Mouse (Mus musculus) cerebellum, postnatal 14 days (tissue): ENCODE results near the gene Zbtb25.

Source experiments
- DNase-seq, 2 experiments: peaks; one replicate each; pipeline ENCODE4 v3.0.0; 2021; ENCODE audit warnings: mixed read lengths in 2 of 2

Gene Zbtb25

DNA sequence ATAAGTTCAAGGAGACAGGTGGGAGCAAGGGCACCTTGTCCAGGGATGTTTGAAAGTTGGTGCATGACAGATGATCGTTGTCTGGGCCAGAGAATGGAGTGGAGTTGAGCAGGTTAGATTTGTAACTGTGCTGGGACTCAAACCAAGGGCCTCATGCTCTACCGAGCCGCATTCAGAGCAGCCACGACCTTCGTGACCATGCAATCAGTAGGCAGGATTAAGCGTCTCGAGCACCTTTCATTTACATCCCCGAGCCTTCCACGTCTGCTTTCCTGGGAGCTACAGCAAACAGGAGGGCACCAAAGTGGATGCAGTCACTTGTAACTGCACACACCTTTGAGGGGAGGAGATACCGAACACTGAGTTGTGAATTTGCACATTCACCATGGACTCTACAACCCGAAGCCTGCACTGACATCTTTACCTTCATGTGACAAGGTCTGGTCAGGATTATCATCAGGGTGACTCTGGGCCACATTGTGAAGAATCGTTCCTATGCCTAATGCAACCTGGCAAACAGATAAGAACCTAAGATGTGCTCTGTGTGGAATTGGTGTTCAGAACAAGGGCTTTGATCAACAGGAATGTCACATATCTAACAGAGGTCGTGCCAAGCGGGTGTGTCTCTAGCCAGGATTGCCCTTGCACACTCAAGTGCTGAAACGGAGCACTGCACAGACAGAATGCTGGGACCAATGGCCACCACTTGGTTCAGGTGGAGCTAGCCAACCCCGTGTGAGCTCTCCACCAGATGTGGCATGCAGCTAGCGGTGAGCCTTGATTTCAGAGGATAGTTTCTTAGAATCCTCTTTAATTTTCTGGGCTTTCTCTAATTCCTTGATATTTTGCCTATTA, 33.1 kb downstream of the Zbtb25 start:
- no peak for DNase-seq

DNA sequence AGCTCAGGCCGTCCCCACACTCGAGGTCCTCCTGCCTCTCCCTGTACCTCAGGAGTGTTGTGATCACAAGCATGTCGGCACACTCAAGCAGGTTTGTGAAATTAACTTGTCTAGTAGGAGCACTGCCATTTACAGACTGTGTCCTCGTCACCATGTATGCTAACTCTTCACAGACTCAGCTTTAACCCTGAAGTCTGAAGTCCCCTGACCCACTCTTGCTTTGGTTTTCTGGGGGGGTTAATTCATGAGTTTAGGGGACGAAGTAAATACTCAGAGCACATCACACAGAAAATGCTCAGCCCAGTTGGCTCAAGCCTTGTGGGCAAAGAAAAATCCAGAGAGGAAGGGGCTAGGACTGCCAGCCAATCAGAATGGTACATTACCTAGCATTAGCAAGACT, 33.8 kb downstream of the Zbtb25 start:
- DNase-seq: no peak

DNA sequence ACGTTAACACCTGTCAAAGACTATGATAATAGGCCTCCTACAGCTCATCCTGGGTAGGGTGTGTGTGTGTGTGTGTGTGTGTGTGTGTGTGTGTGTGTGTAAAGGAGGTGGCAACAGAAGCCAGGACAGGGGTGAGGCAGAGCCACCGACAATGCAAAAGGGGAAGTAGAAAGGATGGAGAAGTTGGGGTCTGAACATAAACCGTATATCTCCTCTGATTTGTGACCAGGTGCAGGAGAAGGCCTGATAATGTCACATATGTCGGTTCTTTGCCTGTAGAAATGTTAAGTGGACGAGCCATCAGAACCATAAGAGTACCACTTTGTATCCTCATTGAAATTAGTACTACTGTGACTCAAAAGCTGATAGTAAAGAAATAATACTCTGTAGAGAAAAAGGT, 35.7 kb downstream of the Zbtb25 start:
- DNase-seq: no peak

DNA sequence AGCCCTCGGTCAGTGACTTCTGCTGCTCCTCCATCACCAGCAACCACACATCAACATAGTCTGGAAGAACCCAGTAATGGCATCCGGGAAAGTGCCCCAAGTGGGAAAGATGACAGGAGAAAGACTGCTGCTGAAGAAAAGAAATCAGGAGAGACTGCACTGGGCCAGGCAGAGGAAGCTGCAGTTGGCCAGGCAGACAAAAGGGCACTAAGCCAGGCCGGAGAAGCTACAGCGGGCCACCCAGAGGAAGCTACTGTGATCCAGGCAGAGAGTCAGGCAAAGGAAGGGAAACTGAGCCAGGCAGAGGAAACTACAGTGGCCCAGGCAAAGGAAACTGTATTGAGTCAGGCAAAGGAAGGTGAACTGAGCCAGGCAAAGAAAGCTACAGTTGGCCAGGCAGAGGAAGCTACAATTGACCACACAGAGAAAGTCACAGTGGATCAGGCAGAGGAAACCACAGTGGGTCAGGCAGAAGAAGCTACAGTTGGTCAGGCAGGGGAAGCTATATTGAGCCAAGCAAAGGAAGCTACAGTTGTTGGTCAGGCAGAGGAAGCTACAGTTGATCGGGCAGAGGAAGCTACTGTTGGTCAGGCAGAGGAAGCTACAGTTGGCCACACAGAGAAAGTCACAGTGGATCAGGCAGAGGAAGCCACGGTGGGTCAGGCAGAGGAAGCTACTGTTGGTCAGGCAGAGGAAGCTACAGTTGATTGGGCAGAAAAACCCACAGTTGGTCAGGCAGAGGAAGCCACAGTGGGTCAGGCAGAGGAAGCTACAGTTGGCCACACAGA, 40.6 kb downstream of the Zbtb25 start:
- no peak for DNase-seq

DNA sequence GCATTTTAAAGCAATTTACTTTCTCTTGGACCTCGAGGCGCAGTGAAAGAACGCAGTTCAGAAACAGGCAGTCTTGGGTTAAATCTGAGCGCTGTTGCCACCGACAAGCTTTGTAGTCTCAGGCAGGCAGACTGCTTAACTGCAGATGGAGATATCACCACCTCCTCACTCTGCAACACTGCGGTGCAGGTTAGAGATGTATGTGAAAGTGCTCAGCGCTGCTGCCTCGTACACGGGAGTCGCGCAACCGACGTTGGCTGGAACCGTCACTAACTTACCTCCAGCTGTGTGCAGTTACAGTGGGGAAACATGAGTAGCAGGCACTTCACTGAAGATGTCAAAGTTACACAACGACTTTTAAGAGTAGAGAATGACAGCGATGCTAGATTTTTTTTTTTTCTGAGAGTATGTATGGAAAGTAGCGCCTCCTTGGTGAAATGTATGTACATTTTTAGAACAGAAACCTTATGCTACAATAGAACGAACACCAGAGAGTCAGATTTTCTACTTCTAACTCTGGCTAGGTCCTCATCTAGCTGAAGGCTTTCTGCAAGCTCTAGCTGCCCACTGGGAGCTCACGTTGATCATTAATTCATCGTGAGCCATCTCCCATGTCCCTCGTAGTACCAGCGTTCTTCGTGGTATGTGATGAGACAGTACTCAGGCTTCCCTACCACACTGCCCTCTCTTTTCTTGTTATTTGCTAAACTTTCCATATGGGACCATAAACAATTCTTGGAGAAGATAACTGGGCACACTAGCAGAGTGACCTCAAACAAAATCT, 42.8 kb downstream of the Zbtb25 start:
- DNase-seq: no peak

DNA sequence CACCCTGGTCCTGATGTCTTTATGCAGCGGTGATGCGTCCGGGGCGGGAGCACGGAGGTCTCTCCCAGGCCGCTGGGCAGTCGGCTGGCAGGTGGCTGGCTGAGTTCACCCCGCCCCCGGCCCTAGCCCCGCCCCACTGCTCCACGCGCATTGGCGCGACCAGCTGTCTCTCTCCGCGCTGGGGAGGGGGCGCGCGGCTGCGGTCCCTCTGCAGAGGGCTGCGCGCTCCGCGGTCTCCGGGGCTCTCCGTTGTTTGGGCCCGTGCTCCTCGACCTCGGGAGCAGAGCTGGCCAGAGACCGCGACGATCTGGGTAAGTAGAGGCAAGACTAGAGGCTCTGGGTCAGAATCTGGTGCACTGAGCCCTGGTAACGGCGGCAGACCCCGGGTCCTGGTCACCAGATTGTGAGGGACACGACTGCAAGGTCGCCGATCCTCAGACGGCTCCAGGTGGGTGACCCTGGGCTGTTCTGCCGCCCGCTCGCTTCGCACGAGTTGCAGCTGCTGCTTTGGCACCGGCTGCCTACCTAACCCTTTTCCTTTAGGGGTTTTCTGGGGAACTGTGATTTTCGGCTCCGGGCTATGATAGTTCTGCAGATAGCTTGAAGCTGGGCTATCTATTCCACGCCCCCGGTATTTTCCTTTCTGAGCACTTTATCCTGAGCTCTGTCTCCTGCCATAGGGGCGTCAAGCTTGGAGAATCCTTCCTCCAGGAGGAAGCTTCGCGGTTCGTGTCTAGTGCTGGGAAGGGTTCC, 44.5 kb downstream of the Zbtb25 start, which contains the start of gene Akap5:
Gene Akap5, plus strand, starts transcription at position 213 of the 753 bp plus-strand sequence.
- peak; percentile 85 to 88 for DNase-seq

DNA sequence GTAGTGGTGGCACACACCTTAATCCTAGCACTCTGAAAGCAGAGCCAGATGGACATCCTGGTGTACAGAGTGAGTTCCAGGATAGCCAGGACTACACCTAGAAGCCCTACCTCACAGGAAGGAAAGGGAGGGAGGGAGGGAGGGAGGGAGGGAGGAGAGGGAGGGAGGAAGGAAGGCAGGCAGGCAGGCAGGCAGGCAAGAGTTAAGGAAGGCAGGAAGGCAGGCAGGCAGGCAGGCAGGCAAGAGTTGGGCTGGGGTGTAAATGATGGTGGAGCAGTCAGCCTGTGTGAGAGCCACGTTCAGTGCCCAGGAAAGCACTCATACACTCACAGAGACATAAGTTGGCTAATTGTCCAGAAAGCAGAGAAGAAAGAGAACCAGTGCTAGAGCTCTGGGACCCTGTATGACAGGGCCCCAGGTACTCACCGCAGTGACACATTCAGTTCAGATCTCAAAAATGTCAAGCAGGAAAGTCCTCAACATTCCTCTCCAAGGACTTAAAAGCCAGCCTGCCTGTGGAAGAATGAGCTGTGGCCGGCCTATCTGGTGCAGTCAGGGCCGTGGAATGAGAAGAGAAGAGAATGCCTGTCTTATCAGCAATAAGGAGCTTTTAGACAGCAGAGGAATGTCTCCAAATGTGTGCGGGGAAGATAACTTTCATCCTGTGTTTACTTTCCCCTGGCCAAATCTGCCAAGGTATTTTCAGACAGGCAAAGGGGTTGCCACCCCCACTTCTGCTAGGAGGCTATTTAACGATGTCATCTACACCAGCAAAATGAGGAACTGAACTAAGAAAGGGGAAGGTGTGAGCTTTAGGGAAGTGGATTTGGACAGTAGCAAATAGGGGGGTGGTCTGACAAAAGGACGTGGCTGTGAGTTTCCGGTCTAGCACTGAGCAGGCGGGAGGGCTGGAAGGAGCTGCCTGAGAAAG, 50.9 kb downstream of the Zbtb25 start:
- DNase-seq: no peak

DNA sequence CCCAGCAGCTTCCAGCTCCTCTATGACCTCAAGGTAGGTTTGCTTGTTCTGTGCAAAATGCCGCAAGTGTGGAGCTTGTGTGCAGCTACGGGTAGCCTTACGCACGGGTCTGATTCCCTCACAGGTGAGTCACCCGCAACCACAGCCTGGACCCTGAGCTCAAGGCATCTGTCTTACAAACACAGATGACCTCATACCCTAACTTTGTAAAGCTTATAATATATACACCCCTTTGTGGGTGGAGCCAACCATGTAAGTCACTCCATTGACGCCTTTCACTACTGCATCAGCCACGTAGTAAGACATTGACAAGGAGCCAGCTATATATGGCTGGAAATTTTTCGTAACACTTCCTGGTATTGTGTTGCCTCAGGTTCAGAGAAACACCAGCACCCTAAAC, 57.5 kb downstream of the Zbtb25 start:
- DNase-seq: no peak

DNA sequence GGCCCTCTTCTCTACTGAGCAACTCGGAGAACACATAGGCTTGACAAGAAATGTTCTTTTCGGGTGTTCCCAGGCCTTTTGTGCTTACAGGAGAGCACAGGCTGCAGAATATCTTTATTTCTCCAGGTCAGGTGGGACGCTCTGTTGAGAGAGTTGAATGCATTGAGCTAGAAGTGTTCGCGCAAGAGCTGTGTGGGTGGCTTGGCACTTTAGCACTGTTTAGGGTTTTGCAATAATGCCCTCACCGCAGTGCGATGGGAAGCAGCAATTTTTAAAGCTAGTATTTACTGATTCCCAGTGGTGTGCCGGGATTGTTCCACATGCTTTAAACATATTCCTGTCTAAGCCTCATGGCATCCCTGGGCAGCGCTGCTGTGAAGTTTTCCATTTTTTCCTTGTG, 58.2 kb downstream of the Zbtb25 start:
- DNase-seq: no peak

DNA sequence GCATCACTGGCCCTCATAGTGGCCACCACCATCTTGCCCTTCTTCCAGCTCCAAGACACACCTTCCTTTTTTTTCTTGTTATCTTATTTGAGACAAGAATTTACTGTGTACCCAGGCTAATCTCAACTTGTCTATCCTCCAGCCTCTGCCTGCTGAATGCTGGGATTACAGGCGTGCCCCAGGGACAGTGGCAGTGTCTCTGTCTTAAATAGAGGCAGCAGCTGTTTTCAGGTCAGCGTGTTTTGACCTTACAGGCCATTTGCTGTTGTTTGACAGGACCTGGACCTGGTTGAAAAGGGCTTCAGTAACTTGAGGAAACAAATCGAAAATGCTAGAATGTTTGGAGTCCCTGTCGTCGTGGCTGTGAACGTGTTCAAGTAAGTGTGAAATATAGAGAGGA, 58.8 kb downstream of the Zbtb25 start:
- no peak for DNase-seq

DNA sequence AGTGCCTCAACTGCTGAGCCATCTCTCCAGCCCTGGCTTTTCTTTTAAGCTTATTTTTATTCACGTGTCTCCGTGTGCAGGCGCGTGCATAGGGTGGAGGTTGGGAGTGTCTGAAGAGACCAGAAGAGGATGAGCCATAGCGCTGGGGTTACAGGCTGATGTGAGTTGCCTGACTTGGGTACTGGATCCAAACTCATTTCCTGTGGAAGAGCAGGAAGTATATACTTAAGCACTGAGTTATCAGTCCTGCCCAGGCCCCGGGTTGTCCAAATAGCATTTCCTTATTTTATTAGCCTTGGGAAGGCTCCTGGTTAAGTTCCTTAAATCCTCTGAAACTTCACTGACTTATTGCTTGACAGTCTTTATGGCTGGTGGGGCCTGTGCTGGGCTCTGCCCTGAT, 59.4 kb downstream of the Zbtb25 start:
- DNase-seq: no peak

DNA sequence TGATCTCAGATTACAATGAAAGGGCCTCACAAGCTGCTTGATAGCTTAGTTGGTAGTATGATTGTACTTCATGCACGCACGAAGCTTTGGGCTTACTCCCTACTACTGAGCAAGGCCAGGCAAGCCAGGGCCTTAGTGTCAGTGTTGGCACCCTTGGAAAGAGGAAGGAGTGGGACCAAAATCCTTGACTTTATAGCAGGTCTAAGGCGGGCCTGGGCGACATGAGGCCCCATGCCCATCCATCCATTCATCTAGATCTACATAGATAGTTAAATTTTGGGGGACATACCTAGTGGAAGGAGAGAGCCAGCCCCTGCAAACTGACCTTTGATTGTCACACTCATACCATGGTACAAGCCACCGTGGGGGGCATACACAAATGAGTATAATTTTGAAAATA, 61.0 kb downstream of the Zbtb25 start:
- no peak for DNase-seq

DNA sequence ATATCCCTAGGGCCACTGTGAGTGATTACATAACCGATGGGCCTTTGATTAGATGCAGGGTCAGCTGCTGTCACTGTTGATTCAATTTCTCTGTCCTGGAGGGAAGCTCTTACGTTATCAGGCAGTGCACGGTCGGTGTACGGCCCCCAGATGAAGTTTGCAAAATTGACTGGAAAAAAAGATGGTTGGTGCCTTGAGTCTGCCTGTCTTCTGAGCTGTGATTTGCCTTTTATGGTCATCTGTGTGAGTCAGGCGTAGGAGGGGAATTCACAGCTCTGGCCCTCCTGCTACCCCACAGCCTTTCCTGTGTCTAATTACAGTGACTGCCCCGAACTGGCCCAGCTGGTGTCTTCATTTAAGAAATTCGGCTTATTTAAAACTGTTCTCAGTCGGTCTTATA, 61.4 kb downstream of the Zbtb25 start:
- DNase-seq: no peak

DNA sequence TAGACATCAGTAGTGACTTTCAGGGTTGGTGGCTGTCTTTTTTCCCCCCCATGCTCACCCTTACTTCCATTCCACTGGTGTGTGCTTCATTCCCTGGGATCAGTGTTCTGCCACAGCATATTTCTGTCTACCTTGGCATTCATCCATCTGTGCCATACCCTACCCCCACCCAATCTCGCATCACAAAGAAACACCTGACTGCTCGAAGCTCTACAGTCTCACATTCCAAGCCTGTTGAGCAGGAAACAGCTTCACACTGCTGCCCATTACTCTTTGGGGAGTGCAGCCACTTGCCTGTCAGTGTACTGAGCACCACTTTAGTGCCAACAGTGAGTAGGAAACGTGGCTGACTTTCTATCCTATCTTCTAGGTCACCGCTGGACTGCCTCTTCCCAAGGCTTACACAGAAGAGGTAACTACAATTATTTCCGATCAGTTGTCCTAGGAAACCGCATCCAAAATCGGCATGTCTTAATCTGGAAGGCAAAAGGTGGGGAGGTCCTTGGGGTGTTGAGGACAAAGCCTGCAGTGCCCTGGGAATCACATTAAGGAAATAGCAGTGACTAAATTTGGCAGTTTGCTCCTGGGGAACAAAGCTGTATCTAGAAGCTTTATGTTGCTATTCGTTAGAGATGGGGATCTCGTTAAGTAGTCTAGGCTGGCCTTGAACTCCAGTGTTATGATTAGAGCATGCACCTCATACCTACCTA, 62.4 kb downstream of the Zbtb25 start:
- DNase-seq: no peak

DNA sequence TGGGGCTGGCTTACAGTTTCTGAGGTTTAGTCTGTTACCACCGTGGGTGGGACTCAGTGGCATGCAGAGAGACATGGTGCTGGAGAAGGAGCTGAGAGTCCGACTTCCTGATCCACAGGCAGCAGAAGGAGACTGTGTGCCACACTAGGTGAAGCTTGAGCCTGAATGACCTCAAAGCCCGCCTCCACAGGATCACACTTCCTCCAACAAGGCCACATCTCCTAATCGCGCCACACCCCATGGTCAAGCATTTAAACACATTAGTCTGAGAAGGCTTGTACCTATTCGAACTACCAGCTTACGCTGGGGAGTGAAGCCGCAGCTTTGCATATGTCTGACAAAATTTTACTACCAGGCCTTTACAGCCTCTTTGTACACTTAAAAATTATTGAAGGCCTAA, 64.3 kb downstream of the Zbtb25 start:
- DNase-seq: no peak

DNA sequence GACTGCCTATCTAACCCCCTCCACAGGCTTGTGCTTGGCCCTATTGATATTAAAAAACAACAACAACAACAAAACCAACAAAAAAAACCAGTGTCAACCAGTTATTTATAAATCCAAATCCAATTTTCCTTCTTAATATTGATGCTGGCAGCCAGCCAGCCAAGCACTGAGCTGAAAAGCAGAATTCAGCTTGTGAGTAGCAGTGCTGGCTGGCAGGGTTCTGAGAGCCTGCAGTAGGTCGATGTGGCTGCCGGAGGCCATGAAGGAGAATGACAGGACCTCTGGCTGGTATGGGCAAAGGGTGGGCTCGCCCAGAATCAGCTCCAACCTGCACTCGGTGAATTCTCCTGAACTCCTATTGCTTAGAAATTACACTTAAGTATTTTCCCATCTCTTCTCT, 65.2 kb downstream of the Zbtb25 start:
- peak; percentile 59 to 60 for DNase-seq

DNA sequence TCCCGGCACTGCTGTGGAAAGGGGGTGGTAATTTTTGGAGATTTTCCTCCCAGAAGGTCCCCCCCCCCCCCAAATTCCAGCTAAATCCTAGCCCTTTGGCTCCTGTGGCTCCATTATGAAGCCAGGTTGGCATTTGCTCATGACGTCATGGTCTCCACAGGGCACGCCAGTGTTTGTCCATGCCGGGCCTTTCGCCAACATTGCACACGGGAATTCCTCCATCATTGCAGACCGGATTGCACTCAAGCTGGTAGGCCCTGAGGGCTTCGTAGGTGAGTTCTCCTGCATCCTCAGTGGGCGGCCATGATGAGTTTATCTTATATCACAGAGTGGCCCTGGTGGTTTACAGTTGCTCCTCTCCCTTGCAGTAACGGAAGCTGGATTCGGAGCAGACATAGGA, 65.9 kb downstream of the Zbtb25 start:
- DNase-seq: peak; percentile 80 to 88

DNA sequence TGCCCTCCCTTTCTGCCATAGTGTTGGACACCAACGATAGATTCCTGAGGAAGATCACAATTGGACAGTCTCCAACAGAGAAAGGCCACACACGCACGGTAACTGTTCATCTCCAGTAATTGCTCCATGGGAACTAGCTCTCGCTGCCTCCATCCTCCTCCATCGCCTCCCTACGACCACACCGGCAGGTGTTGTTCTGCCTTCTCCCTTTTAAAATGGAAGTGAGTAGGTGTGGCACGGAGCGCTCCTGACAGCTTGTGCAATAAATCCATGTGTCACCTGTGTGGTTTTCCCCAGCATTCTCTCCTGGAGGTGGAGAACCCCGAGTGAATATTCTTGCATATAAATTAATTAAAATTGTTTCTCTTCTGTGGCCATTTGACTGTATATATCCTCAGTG, 69.0 kb downstream of the Zbtb25 start:
- DNase-seq: no peak

DNA sequence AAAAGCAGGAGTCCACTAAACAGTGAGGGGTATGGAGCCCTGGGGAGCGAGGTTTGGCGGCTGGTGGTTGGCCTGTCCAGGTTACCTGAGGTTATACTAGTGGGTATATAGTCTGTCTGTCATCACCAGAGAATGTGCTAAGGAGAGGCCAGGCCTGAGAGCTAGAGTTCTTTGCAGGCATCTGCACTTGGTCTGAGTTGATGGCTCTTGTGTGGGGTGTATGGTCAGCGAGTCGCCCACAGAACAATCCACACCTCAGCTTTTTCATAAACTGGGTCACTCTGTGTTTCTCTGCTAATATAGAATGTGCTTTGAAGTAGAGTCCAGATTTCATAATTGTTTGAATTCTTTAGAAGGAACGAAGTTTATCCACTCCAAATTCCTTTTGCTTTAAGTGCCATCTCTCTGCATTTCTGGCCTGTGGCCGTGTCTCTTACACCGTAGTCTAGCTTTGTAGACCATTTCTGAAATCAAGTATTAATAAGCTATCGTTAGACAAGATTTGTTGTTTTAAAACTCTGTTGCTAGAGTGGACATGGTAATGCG, 70.0 kb downstream of the Zbtb25 start:
- no peak for DNase-seq

DNA sequence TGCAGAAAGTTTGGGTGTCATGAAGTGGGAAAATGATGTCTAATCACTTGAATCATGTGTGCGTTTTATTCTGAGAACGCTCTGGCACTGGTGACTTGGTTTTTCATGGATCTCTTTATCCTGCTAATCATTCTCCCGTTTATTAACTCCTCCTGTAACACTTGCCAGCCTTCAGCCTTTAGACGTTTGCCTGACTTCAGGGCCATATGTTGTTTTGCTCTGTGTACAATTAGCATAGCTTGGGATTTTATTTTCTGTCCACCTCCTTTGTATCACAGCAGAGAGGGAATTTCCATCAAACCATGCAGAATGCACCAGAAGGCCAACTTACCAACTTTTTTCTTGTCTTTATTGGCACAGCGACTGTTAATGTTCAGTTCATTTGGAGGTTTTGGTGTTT, 71.6 kb downstream of the Zbtb25 start:
- DNase-seq: no peak
